Mouse (Mus musculus) natural killer cell, adult 2 months (primary cell): ENCODE data around the gene Bcl2.
"Not testable (repeated sequence)": the region's sequence is repeated elsewhere in the genome, so short reads cannot be mapped to it uniquely, and the experiment has no call there.

Experiments used
- DNase-seq, 2 experiments: peaks; one replicate each; pipeline ENCODE4 v3.0.0; 2022; ENCODE audit warnings: low spot score in 2 of 2

The Bcl2 gene

GRCm38 (mm10) chr1:106559116-106559605, 154.9 kb downstream of the Bcl2 start:
- no peak for DNase-seq

DNA sequence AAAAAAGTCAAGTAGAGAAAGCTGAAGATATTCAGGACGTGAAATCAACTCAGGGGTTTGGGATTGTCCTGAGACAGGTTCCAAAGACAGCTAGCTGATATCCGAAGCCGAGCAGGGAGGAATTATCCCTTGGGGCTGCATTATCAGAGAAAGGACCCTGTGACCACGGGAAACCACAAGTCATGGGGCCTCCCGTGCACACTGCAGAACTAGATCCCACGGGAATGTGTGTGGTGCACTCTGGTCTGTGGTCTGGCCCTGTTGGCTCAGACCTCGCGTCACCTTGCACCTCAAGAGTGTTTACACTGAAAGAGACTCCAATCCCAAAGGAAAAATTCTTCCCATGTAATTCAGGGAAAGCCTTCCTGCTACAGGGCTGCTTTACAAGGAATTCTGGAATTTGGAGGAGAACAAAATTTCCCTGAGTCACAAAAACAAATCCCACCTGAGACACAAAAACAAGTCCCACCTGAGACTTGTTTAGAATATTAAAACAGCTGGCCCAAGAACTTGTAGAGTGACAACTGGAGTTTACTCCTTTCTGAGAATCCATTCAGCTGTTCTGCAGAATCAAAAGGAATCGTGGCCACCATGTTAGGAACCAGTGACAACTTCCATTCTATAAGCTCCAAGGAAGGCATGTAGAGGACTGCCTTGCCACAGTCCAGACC, 158.4 kb downstream of the Bcl2 start:
- no peak for DNase-seq

- DNase-seq = no peak
Measured at GRCm38 (mm10) chr1:106553846-106554802, 159.9 kb downstream of the Bcl2 start.

- DNase-seq = peak in 1 of 2 experiments; percentile 44
Measured at GRCm38 (mm10) chr1:106552856-106553255, 161.2 kb downstream of the Bcl2 start.

- no peak for DNase-seq
Measured at GRCm38 (mm10) chr1:106550580-106550979, 163.5 kb downstream of the Bcl2 start.

- DNase-seq = peak in 1 of 2 experiments; percentile 48
Measured at GRCm38 (mm10) chr1:106549025-106549424, 165.0 kb downstream of the Bcl2 start.

DNA sequence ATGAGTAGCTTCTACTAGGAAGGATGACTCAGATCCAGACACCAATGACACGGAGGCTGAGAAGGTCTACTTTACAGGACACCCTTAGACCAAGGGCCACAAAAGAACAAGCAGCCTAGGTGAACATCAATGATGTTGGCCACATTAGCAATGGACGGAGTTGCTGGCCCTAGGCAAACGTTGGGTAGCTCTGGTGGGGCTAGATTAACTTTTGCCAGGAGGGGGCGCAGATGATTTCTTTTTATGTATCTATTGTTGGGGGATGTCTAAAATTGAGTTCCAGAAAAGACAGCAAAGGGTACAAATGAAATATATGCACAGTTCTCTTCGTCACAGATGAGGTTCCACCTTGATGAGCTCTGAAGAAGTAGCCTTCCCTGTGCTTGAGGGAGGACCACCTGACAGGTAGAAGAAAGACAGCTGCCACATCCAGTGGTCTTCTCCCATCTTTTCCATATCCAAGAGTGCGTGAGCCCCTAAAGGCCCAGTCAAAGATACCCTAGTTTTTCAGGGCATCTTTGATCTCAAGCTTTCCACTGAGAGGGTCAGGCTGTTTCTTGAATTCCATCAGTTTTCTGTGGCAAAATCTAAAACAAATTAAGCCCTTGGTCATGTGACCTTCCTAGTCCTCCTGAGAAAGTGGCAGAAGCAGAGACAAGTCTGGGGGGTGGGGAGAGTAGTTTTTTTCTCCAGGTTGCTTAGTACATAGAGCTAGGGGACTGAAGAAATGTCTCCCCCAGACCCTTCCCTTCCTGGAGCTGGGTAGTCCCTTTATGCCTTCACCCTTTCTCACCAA, 169.1 kb downstream of the Bcl2 start:
- peak; percentile 51 to 73 for DNase-seq

DNA sequence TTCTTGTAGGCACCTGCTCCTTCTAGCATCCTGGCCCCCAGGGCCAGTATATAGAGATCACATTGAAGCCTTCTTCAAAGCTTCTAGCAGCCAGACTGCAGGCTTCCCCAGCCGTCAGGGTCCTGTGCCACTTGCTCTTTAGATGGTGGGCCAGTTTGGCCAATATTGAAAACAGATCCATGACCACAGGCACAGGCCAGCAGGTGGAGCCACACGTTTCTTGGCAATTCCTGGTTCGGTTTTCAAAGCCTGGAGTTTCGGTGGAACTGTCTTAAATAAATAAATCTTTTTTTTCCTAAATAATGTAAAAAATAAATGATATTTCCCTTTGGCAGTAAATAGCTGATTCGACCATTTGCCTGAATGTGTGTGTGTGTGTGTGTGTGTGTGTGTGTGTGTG, 171.3 kb downstream of the Bcl2 start:
- no peak for DNase-seq

GRCm38 (mm10) chr1:106541851-106542250, 172.2 kb downstream of the Bcl2 start:
- DNase-seq = no peak

DNA sequence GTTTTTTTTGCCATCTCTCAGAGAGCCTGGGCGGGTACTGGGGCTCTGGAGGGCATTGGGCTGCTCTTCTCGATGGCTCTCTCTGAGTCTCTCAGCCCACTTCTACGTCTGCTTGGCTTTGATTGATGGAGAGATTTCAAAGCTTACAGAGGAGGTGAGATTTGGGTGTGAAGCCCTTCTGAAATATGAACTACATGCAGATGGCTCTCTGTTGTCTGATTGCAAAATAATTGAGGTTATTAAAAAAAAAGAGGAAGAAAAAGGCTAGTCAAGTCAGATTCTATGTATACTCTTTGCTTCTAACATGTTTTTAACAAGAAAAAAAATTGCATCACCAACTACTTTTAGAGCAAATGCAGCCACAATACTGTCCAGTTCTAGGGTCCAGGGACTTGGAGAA, 173.9 kb downstream of the Bcl2 start:
- no peak for DNase-seq

- no peak for DNase-seq
Measured at GRCm38 (mm10) chr1:106539029-106539428, 175.0 kb downstream of the Bcl2 start.

DNA sequence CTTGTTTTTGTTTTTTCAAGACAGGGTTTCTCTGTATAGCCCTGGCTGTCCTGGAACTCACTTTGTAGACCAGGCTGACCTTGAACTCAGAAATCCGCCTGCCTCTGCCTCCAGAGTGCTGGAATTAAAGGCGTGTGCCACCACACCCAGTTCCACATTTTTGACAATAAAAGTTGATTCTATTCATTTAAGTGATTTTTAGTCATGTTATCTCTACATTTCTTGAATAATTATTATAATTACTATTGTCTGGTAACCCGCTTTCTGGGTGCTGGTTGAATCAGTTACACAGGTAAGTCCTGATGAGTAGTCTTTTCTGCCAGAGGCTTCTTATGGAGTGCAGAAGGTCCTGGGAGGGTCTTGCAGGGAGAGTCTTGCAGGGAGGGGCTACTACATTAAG, 179.2 kb downstream of the Bcl2 start:
- DNase-seq = not testable (repeated sequence)

DNA sequence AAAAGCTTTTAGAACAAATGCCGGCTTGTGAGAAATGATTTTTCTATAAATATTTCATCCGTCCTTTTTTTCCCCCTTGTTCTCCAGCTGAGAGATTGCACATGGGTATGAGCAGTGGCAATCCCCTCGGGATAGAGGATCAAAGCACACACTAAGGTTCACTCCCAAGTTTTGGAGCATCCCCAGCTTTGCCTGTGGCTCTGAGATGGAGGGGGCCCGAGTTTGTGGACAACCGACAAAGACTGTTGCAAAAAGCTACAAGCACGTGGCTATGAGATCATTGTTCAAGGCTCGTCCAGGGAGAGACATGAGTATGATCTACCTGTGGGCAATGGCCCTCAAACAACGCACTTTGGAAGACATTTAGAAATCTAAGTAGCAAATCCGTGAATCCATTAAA, 184.5 kb downstream of the Bcl2 start:
- no peak for DNase-seq

DNA sequence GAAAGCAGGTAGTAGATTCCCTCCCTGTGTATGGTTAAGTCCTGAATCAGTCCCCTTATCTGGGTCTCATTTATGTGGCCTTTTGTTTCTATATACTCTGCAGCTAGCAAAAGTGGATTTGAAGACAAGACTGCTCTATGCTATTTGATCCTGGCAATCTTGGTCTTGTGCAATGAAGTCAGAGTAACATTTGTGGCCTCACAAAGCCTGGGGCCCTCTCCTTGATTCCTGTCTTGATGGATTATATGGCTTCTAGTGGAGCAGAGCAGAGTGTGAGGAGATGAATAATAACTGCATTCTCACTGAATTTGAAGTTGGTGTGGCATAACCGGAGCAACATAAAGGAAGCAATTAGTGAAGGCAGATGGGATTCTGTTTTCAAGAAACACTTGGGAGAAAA, 186.5 kb downstream of the Bcl2 start:
- no peak for DNase-seq

- no peak for DNase-seq
Measured at GRCm38 (mm10) chr1:106526751-106527150, 187.3 kb downstream of the Bcl2 start.

GRCm38 (mm10) chr1:106526112-106526511, 188.0 kb downstream of the Bcl2 start:
- no peak for DNase-seq

GRCm38 (mm10) chr1:106523741-106524140, 190.3 kb downstream of the Bcl2 start:
- DNase-seq = no peak

GRCm38 (mm10) chr1:106523009-106523408, 191.1 kb downstream of the Bcl2 start:
- DNase-seq = no peak

GRCm38 (mm10) chr1:106517591-106518177, 196.4 kb downstream of the Bcl2 start:
- peak in 1 of 2 experiments; percentile 6 for DNase-seq

- DNase-seq = no peak
Measured at GRCm38 (mm10) chr1:106517099-106517498, 197.0 kb downstream of the Bcl2 start.

- DNase-seq = peak; percentile 54 to 60
Measured at GRCm38 (mm10) chr1:106515611-106516010, 198.5 kb downstream of the Bcl2 start.
